Mouse (Mus musculus): ENCODE results near the gene Prf1.

Prf1 gene

DNA sequence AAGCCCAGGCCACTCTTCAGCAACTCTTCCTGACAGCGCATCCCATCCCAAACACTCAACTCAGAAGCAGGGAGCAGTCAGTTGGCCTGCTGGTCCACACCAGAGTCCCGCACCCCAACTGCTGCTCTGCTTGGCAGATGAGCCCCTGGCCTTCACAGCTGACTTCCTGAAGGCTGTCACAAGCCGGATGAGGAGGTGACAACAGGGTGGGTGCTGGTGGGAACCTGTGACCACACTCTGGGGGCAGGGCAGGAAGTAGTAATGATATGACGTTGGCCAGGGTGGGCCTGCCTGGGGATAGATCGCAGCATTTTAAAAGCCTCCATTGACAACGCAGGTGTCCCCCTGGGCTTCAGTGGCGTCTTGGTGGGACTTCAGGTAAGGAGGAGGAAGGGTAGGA, at the start of gene Prf1:
TSS of gene Prf1 (plus strand) at position 357 of the 400 bp plus-strand sequence.
- DNase-seq: no peak

DNA sequence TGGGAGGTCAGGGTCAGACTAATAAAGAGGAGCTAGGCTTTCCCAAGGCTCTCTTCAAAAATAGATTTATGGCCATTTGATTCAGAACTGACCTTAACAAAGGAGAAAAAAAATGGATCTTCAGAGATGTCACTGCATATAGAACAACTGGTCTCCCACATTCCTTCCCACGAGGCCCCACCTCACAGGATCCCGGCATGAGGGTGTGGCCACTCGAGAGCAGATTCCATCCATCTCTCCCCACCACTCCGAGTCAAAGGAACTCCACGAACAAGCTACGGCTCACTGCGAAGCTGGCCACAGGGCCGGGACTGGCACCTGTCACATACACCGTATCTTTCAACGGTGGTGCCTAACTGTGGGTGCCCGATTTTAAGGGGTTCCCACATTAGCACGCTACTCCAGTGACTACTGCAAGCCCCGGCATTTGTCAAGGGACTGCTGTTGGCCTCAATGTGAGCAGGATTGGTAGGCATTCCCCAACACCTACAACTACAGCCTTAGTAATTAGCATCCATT, 49.0 kb upstream of the Prf1 start:
- no peak for DNase-seq

DNA sequence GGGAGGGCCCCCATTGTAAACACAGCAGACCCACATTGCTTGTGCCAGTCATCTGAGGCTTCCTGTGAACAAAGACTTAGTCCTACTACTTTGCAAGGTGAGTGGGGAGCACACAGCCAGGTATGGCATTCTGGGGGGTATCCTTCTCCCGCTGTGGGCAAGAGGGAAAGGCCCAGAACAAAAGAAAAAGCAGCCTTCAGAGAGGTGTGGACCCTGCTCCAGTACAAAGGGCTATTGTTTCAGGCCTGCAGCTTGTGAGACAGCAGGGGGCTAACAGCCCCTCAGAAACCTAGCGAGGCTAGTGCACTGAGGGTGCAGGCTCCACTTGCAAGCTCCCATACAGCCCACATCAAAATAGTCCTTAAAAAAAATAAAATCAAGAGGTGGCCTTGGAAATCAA, 47.7 kb upstream of the Prf1 start:
- no peak for DNase-seq

DNA sequence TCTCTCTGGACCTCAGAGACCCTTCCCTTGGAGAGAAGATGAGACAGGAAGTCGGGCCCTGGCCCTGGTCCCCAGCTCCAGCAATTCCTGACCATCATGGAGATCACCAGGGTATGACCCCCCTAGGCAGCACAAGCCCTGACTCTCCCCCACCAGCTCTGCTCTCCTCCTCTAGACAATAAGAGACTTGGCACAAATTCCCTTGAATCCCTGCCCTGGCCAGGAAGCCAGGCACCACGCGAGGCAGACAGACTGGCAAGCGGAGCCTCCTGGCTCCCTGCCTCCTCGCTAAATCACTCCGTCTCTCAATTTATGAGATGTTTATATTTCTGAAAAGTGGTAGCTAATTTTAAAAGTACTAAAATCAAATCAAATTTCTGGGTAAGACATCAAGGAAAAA, 42.9 kb upstream of the Prf1 start:
- peak; percentile 40 for DNase-seq

DNA sequence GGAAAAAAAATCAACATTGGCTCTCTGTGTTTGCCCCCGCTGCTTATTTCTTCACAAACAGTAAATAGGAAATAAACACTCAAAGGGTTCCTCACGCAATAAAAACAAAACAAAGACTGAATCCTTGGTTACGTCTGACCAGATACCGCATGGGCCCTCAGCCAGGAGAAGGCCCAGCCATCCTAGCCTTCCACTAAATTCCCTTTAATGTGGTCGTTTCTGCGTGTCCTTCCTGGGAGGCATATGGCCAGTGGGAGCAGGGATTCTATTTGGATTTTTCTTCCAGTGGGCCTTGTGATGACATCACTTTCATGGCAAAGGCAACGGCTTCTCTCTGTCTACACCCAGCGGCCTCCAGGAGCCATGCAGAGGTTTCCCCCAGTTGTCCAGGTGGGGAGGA, 42.4 kb upstream of the Prf1 start:
- no peak for DNase-seq

DNA sequence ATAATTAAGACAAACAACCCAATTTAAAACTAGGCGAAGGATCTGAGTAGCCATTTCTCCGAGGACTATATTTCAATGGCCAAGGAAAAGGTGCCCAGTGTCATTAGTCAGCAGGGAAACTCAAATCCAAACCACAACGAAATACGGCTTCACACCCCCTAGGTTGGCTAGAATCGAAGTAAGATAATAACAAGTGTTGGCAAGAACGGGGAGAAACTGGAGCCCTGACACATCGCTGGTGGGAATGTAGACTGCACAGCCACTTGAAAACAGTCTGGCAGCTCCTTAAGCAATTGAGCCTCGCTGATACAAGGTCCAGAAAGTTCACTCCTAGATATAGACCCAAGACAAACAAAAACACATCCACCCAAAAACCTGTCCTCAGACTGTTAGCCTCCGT, 41.0 kb upstream of the Prf1 start:
- DNase-seq: no peak

DNA sequence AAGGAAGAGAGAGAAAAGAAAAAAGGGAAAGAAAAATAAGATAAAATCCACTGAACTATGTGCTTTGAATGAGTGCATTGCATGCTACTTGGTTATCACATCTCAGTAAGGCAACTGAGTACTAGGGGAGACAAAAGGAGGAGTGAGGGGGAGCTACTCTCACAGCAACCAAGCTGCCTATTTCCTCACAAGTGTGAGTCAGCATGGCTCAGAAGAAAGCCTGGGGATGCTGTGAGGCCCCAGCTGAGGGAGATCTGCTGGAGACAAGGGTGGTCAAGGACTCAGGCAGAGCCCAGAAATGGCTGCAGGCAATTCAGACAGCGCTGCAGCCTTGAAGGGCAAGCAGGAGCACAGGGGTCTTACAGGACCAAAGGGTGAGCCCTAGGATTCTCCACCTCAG, 39.5 kb upstream of the Prf1 start:
- peak; percentile 30 for DNase-seq

DNA sequence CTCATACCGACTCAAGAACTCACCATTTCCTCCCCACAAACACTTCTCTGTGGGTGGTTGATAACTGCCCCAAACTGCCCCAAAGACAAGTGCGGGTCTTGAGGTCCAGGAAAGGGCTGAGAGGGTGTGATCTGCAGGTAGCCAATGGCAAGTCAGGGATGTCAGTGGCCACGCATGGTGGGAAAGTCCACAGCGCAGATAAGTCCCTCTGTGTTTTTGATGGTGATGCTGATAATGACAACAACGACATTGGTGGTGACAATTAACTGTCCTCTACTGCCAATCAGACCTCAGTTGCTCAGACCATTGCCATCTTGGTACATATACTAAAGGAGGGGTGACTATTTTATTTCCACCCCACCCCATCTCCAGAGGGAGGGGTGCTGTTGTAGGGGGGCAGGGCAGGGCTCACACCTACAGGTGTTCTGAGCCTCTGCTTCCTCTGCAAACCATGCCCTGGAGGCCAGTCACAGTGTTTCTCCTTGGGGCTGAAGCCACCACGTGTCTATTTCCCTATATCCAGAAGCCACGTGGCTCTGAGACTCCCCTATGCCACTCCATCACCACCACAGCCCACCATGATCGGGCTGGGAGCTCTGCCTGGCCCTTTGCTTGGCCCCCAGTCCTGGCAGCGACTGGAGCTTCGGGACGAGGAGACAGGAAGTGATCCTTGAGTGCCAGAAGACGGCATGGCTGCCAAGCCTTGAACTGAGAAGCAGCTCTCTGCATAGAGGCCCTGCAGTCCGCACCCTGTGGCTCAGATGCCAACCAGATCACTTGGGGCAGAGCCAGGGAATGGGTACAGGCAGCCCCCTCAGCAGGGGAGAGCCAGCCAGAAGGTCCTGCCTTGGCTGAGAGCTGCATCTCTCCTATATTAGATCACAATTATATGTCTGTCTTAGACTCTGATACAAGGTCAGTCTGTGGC, 36.1 kb upstream of the Prf1 start:
- peak; percentile 12 for DNase-seq

DNA sequence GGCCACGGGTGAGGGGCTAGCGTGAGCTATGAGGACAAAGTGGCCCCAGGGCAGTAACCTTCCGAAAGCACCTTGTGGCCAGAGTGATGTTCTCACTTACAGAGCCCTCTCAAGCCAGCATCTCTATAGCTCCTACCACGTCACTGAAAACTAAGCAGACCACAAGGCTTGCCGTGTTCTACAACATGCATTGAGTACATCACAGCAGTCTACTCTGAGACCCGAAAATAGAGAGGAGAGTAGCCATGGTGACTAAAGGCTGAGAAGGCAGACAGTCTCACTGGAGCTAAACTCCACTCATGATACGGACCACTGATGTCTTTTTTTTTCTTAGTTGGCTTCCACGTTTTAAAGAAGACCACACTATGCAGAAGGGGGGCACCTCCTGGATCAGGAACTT, 34.0 kb upstream of the Prf1 start:
- no peak for DNase-seq

DNA sequence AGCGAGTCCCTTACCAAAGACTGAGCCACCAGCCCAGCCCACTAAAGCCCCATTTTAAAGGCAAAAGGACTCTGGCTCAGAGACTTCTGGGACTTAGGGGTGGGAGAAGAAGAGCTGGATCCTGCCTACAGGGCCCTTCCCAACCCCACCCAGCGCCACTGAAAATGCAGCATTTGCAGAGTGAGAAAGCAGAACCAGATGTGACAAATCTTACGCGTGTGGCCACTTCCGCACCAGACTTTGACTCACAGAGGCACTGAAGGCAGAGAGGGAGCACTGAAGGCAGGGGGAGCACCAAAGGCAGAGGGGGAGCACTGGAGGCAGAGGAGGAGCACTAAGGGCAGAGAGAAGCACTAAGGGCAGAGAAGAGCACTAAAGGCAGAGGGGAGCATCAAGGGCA, 30.3 kb upstream of the Prf1 start:
- DNase-seq: no peak

DNA sequence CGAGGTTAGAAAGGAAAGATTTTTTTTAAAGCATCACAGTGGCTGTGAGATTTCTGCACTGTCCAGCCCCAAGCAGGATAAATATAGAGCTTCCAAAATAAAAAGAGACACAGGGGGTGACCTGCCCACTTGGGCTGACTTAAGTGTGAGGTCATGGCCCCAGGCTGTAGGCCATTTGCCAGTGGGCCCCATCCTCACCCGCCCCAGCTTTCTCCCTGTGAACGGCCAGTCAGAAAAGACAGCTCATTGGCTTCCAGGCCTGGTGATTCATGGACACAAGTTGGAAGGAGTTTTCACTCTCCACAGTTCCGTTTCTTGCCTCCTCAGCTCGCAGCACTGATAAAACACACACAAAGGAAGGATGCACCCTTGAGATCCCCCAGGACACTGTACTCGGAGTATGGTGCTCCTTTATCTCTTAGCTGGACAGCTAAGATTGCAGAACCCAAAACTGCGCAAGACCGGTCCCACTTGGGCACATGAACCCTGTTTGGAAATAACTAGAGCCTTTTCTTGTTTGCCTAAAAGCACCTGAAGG, 25.5 kb upstream of the Prf1 start:
- DNase-seq: no peak

DNA sequence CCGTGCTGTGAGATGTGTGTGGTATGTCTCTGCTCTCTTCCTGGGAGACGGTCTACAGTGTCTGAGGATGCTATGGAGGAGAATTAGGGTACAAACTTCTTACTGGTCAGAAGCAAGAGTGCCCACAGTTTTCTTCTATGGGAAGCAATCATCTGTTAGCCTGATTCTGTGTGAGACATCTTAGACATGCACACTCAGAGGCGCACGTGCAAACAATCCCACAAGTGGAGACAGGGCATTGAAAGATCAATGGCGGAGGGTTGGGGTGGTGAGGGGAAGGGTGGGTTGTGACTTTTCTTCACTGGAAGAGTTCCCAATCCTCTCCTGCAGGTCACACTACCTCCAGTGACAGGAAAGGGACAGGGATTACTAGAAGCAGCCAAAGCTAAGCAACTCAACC, 25.0 kb upstream of the Prf1 start:
- no peak for DNase-seq

DNA sequence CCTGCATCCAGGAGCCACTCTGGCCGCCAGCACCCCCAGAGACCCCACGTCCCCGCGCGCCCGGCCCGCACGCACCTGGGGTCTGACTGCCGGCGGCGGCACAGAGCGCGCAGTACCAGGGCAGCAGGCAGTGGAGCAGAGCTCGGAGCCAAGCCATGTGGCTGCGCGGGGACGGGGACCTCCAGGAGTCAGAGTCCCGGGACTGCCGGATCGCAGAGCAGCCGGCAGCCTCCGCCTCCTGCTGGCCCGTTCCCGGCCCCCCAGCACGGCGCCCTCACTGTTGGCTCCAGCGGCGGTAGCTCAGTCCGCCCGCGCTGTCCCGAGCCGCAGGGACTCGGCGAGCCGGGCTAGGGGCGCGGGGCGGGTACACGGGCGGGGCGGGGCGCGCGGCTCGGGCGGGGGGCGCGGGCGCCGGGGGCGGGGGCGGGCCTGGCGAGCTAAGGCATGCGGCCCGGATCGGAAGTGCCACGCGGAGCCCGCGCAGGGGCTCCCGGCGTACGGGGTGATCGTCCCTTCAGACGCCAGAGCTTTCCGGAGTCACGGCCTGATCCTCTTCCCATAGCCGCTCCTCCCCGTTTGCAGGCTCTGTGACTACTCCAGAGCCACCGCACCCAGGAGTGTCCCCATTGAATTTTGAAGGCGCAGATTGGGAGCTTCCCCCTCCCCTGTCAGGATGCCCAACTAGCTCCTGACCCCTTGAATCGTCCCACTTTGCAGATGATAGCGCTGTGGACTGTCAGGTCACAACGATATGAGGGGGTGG, 24.4 kb upstream of the Prf1 start, which contains the start of gene Adamts14:
TSS of gene Adamts14 (minus strand) at position 358 of the 763 bp plus-strand sequence.
- no peak for DNase-seq

DNA sequence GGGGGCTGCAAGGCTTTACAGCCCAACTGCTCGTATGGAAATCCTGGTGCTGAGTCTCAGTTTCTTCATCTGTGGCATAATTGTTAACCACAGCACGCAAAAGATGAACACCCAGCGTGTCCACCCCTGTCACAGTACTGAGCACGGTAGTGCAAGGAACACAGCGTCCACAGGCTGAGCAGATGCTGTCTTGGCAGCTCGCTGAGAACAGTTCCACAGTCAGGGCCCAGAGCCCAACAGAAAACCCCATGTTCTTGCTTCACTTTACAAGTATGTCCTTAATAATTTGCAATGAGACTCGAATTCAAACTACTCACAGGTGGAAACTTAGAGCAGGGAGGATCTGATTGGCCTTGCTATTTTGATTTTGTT, 23.8 kb upstream of the Prf1 start:
- no peak for DNase-seq

DNA sequence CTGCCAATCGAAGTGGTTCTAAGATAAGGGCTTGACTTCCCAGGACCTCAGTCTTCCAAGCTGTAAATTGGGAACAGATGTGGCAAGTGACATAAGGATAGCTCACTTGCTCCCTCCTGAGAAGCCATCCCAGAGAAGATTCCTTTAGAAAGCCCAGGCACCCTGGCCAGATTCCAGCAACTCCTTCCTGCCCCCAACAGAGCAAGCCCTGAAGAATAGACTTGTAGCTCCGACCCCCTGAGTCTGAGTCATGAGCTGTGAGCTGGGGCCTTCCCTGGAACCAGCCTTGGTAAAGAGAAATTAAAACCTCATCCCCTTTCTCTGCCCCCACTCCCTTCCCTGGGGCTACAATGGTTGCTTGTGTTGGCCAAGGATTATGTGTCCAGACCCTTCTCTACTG, 23.1 kb upstream of the Prf1 start:
- no peak for DNase-seq

DNA sequence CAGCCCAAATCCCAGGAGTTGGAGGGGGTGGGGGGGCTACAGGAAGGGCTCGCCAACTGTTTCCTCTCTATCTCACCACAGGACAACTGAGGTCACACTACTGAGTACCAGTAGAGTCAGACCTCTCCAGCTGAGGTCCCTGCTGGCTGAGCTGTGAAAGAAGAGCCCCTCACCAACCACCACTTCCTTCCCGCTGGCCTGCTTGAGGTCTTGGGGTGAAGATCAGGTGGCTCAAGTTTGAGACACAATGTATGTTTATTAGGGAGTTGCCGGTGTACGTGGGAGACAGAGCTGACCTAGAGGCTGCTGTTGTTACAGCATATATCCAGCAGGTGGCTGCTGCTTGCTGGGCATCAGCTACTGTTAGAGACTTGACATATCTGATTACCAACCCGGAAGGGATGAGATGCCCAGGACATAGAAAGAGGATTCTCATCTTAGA, 21.9 kb upstream of the Prf1 start:
- no peak for DNase-seq

DNA sequence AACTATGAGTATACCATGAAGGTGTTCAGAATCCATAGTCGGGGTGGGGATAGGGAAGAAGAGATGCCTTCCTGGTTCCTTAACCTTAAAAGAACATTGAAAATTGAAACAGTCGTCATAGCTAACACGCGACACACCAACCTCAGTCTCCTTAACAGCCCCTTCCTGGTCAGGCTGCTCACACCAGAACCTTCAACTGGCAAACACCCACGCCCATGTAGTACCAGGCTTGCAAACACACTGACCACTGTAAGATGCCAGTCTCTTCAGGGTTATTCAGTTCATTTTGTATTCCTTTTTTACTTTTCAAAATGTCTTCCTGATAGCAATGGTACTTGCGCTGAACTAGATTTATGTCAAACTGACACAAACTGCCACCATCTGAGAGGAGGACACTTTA, 20.6 kb upstream of the Prf1 start:
- DNase-seq: no peak

DNA sequence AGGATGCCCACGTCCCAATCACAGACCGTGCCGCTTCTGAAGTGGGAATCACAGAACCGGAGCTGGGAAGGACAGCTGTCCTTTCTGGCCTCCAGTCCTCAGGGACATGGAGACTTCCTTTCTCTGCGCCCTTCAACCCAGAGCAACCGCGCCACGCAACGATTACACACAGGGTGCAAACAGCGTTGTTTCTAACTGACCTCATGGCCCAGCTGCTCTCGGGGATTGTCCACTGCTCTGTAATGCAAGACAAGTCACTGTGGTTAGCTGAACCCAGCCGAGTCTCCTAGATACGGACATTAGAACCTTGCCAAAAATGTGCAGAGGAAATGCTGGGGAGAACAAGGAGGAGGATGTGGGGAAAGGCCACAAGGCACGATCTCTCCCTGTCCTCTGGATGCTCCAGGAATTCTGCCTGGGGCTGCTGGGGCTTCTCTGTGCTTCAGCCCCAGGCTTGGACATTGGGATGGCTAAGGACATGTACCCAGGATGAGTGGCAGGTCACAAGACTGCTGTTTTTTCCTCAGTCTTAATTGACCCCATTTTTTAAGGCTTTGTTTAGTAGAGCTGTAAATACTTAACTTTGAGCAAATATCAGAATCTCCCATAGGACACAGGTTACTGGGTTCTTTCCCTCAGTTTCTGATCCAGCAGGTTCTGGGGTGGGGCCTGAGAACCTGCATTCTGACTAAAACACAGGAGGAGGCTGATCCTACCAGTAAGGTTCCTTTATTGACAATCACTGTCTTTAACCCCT, 19.5 kb upstream of the Prf1 start:
- no peak for DNase-seq

DNA sequence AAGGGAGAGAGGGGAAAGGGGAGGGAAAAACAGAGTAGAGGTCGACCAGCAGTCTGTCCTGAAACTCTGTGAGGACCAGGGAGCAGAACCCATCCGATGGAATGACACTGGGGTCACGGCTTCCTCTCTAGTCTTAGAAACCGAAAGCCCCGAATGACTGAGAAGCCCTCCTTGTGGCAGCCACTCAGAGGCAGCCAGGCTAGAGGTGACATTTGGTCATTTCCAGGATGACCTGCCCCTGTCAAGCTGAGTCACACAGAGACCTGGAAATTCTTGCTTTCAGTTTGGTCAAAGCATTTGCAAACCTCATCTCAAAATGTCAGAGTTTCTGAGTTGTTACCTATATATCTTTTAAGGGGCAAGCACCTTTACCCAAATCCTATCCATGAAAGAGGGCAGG, 16.5 kb upstream of the Prf1 start:
- no peak for DNase-seq

DNA sequence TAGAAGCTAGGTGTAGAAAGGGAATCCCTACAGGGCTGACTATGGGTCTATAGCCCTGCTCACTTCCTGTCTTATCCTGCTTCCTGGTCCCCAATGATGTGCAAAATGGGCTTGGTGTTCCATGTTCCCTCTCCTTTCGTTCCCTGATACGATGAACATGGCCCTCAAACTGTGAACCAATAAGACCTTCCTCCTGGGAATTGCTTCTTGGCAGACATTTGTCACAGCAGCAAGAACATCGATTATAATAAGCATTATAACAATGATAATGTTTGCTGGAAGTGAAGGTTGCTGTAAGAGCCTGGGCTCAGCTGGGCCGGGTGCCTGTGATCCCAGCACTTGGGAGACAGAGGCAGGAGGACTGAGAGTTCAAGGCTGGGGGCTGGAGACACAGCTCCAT, 13.3 kb upstream of the Prf1 start:
- DNase-seq: no peak

DNA sequence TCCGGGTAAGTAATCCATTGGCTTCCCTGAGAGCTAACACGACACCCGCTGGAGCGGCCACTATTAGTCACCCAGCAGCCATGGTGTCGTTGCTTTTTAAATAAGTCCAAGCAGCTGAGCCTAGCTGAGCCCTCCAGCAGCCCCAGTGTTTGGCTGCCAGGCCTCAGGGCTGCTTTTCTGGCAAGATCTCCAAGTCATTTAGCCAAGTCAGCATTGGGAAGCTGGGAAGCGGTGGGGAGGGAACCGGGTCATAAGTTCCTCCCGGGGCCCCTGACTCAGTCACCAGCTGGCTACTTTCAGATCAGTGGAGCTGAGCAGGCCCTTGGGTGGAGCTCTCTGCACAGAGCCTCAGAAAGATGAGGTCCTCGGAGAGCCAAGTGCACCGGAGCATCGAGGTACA, 12.4 kb upstream of the Prf1 start:
- DNase-seq: no peak

DNA sequence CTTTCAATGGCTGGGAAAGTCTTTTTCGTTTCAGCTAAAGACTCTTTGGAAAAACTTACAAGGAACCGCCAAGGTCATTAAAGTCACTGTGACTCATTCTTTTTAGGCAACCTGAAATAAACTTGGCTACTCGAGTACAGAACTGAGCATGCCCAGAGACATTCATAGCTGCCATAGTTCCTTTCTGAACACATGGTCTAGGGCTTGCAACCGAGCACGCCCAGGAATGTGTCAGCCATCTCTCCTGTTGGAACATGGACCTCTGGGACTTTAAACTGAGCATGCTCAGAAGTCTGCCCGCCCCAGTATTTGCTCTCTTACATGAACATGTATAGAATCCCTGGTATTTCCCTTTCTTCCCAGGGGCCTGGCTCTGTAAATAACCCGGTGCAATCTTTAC, 11.4 kb upstream of the Prf1 start:
- no peak for DNase-seq

DNA sequence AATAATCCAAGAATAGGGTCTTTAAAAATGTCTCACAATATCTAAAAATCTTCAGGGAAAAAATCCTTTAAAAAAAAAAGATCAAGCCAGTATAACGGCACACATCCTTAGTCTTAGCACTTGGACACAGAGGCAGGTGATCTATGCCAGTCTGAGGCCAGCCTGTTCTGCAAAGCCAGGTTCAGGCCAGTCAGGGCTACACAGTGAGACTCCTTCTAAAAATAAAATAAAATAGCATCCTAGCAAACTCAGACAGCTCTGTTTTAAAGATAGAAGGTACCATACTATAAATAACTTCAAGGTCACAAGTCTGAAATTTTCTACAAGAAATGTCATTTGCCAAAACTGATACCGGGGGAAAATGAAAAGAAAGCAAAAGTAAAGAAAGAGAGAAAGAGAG, 7.6 kb upstream of the Prf1 start:
- DNase-seq: no peak

Data from layer of hippocampus, adult 9-11 months (tissue).